Mouse (Mus musculus) heart, postnatal 0 days (tissue): ENCODE measurements around the gene Pin1. TPM values are rescaled to one million over a fixed set of nuclear protein-coding genes. Genes with fewer than 3 reads are reported as not detected.

ENCODE experiments used
- ATAC-seq: fragments of 200-750 bp; cut with Nextera tagmentation; 2 replicates; pipeline ENCODE4 v1.8.0; 2017; ENCODE audit warnings: low read depth, moderate number of reproducible peaks, moderate library complexity; ENCODE audit not compliant: insufficient read depth
- DNase-seq: peaks from one replicate; pipeline ENCODE4 v3.0.0-alpha.2; 2016; ENCODE audit warnings: low spot score
- H3K27ac ChIP-seq: fragments of 300-500 bp; sonication (generic); 2 replicates; pipeline ENCODE4 v1.5.1; 2014; ENCODE audit warnings: low read depth, mild to moderate bottlenecking
- H3K27me3 ChIP-seq: fragments of 300-500 bp; sonication (generic); 2 replicates; pipeline ENCODE4 v1.6.1; 2014; ENCODE audit warnings: low read length, mixed read lengths; ENCODE audit not compliant: control insufficient read depth, insufficient read depth
- H3K36me3 ChIP-seq: fragments of 300-500 bp; sonication (generic); replicated peaks from 2 replicates; pipeline ENCODE4 v1.6.1; 2014; ENCODE audit warnings: low read length, mixed read lengths; ENCODE audit not compliant: control insufficient read depth, insufficient read depth
- H3K4me1 ChIP-seq: fragments of 300-500 bp; sonication (generic); 2 replicates; pipeline ENCODE4 v1.6.1; 2014; ENCODE audit warnings: antibody characterized with exemption; ENCODE audit not compliant: control insufficient read depth, insufficient read depth
- H3K4me2 ChIP-seq: fragments of 300-500 bp; sonication (generic); 2 replicates; pipeline ENCODE4 v1.6.1; 2014; ENCODE audit warnings: low read depth, mild to moderate bottlenecking, low read length, moderate library complexity
- H3K4me3 ChIP-seq: fragments of 300-500 bp; sonication (generic); 2 replicates; pipeline ENCODE4 v1.5.1; 2014; ENCODE audit warnings: low read depth, low read length
- H3K9ac ChIP-seq: fragments of 300-500 bp; sonication (generic); replicated peaks from 2 replicates; pipeline ENCODE4 v1.6.1; 2014; ENCODE audit warnings: low read depth, low read length, mixed read lengths
- H3K9me3 ChIP-seq: fragments of 300-500 bp; sonication (generic); replicated peaks from 2 replicates; pipeline ENCODE4 v1.6.1; 2016; ENCODE audit warnings: low read length; ENCODE audit not compliant: control insufficient read depth
- CTCF ChIP-seq: IDR thresholded peaks from 2 replicates; pipeline ENCODE4 v1.5.1; 2016; ENCODE audit warnings: antibody characterized with exemption, control low read depth, low read depth
- EP300 ChIP-seq: IDR thresholded peaks from 2 replicates; pipeline ENCODE4 v1.6.1; 2016; ENCODE audit warnings: antibody characterized with exemption, low read depth
- WGBS: fragments of 180-500 bp; shearing (Covaris S2); extraction: QIAGEN DNeasy Blood & Tissue Kit; methylation state at CpG from one replicate; pipeline ENCODE4 v1.1.7; 2014; 5-methylcytosine and 5-hydroxymethylcytosine counted together
- polyA plus RNA-seq: library from polyadenylated mRNA; unstranded; fragments of >200 nt; fragmentation: Nextera tagmentation; extraction: Ambion mirVana; gene quantifications from 2 replicates; pipeline ENCODE4 v1.2.1, GENCODE M21; 2015
- total RNA-seq: library from RNA; depleted of rRNA; stranded (reverse); fragments of >200 nt; gene quantifications from 2 replicates; pipeline ENCODE4 v1.2.3, GENCODE M21; 2014; ENCODE audit warnings: low replicate concordance

Gene Pin1
- total and polyA plus RNA-seq, 2 experiments from 2014 or later: 26.9 to 40.7 TPM

DNA sequence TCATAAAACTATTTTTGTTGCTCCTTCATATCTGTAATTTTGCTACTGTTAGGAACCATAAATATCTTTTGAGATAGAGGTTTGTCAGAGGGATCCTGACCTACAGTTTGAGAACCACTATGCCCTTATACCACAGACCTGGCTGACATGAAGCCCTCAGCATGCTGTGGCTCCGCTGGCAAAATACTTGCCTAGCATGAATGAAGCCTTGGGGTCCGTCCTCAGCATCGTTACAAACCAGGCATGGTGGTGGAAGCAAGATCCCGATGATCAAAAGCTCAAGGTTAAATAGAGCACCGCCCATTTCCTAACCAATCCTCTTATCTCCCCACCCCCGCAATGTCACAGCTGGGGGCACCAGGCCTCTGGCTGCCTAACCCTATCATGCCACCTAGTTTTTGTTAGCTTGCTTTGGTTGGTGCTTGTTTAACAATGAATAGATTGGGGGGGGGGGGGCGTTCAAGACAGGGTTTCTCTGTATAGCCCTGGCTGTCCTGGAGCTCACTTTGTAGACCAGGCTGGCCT, 14.7 kb downstream of the Pin1 start:
- Histone ChIP-seq H3K9me3 (no peaks in the 10 kb centered on the region), H3K9ac (no peak overlapping the region), H3K4me2 (no peak overlapping the region), H3K4me1 (no peaks in the 10 kb centered on the region; the same call in 1 of the 2 replicates), H3K4me3 (no peak overlapping the region), H3K27ac (no peak overlapping the region), H3K27me3 (no peaks in the 10 kb centered on the region), H3K36me3 (peaks cover 32% of the 10 kb centered on the region)
- 6% methylated on average over 7 of the region's 7 CpGs for WGBS
- no peak for DNase-seq
- no peak for TF ChIP-seq CTCF
- TF ChIP-seq EP300: no peak
- no peak for ATAC-seq

DNA sequence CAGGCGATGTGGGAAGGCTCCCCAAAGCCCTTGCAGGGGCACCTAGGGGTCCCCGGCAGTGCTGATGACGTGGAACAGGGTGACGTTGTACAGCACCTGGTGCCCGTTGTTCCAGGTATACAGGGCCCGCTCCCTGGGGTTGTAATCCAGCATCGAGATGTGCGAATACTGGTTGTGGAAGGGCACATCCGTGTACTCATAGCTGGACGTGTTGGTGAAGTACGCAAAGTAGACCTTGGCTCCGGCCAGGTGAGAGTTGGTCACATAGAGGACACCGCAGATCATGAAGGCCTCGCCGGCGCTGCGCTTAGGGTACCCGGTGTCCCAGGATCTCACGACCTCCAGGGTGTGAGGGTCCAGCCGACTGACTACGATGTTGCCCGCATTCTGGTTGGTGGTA, 16.2 kb downstream of the Pin1 start:
- no peak overlapping the region for H3K27ac ChIP-seq
- no peak for TF ChIP-seq EP300
- no peak for TF ChIP-seq CTCF
- H3K36me3 ChIP-seq: peaks cover 18% of the 10 kb centered on the region
- H3K9ac ChIP-seq: no peak overlapping the region
- H3K4me1 ChIP-seq: no peaks in the 10 kb centered on the region; the same call in 1 of the 2 replicates
- whole genome bisulfite sequencing: 92% methylated on average over 22 of the region's 22 CpGs
- no peak overlapping the region for H3K4me3 ChIP-seq
- H3K9me3 ChIP-seq: no peaks in the 10 kb centered on the region
- DNase-seq (no peak), ATAC-seq (no peak)
- H3K4me2 ChIP-seq: no peak overlapping the region
- no peaks in the 10 kb centered on the region for H3K27me3 ChIP-seq

DNA sequence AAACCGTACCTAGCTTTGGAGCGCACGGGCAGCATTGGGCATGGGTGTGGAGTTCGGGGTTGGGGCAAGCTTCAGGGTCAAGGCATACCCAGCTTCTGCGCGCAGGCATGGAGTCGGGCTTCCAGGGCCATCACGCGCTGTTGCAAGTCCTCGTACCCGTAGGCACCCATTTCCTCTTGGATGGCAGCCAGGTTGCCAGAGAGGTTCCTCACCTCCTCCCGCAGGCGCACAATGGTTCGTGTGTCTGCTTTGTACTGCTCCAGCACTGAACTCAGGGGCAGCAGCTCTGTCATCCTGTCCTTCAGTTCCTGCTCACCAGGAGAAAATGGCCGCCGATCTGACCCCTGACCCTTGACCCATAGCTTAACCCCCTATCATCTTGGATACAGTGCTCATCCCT, 20.2 kb downstream of the Pin1 start:
- no peak overlapping the region for H3K4me2 ChIP-seq
- H3K36me3 ChIP-seq: no peaks in the 10 kb centered on the region
- ATAC-seq (0 out of 2 replicates have a peak, but pooled peaks have one; percentile 24), DNase-seq (no peak)
- H3K27ac ChIP-seq: no peak overlapping the region
- TF ChIP-seq CTCF: no peak
- no peak for TF ChIP-seq EP300
- no peaks in the 10 kb centered on the region for H3K4me1 ChIP-seq
- H3K27me3 ChIP-seq: no peaks in the 10 kb centered on the region
- no peak overlapping the region for H3K4me3 ChIP-seq
- H3K9me3 ChIP-seq: no peaks in the 10 kb centered on the region
- no peak overlapping the region for H3K9ac ChIP-seq
- WGBS: 76% methylated on average over 16 of the region's 16 CpGs

DNA sequence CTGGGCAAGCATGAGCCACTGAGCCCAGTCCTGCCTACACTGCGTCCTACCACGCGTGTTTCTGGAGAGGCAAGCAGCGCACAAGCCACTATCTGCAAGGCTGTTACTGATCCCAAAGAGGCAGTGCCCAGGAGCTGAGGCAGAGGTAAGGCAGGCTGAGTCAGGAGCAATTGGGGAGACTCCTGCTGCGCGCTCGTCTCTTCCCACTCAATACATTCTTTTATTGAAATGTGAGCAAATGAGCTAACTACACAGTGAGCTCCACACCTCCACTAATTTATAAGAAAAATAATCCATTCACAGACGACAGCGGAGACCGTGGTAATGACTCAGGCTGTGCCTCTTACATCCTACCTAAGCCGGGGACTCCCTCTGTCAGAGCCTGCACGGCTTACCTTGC, 26.0 kb downstream of the Pin1 start:
- 86% methylated on average over 12 of the region's 12 CpGs for WGBS
- Histone ChIP-seq H3K27me3 (no peaks in the 10 kb centered on the region), H3K9ac (no peak overlapping the region), H3K4me3 (no peak overlapping the region), H3K27ac (no peak overlapping the region), H3K4me2 (no peak overlapping the region), H3K9me3 (no peaks in the 10 kb centered on the region), H3K36me3 (no peaks in the 10 kb centered on the region), H3K4me1 (no peaks in the 10 kb centered on the region)
- ATAC-seq (no peak), DNase-seq (no peak)
- TF ChIP-seq EP300: no peak
- TF ChIP-seq CTCF: no peak

DNA sequence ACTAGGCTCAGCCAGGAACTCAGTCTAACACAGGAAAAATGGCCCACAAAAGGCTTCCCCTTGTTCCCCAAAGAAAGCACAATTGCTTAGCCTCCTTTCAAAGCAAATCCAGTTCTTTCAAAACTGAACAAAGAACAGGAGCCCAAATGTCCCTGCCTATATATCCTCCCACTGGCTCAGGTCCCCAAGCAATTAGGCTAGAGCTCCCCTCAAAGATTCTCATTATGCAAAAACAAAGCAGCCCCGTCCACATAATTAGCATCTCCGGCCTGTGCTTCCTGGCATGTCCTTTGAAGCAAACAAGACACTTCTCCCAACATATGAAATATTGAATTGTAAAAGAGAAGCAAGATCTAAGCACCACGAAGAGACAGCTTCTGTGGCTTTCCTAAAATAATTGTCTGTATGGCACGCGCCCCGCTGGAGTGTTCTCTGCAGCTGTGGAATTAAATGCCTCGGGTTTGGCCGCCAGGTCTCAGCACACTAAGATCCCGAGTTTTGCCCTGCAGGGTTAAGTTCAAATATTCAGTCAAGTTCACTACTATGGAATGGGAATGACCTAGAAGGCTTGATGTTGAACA, 28.6 kb downstream of the Pin1 start:
- H3K4me3 ChIP-seq: no peak overlapping the region
- no peak overlapping the region for H3K27ac ChIP-seq
- no peak overlapping the region for H3K4me2 ChIP-seq
- H3K27me3 ChIP-seq: no peaks in the 10 kb centered on the region
- WGBS: 79% methylated on average over 9 of the region's 9 CpGs
- no peak overlapping the region for H3K9ac ChIP-seq
- TF ChIP-seq CTCF: no peak
- no peak for TF ChIP-seq EP300
- H3K36me3 ChIP-seq: no peaks in the 10 kb centered on the region
- no peaks in the 10 kb centered on the region for H3K9me3 ChIP-seq
- no peak for ATAC-seq
- no peak for DNase-seq
- no peaks in the 10 kb centered on the region for H3K4me1 ChIP-seq
